Mouse (Mus musculus) cerebellum, adult 2 months (tissue): Measurements from ENCODE around the gene Arl6.

Experiments
- CTCF ChIP-seq: fragments of 200-500 bp; IDR thresholded peaks from 2 replicates; pipeline ENCODE4 v1.5.1; 2011; ENCODE audit warnings: low read depth, mild to moderate bottlenecking, control low read depth, low read length, moderate library complexity, borderline replicate concordance; ENCODE audit not compliant: insufficient read depth
- POLR2A ChIP-seq: fragments of 200-500 bp; IDR thresholded peaks from 2 replicates; pipeline ENCODE4 v1.6.1; 2011; ENCODE audit warnings: low read length, control low read depth, borderline replicate concordance; ENCODE audit not compliant: insufficient read depth

DNA sequence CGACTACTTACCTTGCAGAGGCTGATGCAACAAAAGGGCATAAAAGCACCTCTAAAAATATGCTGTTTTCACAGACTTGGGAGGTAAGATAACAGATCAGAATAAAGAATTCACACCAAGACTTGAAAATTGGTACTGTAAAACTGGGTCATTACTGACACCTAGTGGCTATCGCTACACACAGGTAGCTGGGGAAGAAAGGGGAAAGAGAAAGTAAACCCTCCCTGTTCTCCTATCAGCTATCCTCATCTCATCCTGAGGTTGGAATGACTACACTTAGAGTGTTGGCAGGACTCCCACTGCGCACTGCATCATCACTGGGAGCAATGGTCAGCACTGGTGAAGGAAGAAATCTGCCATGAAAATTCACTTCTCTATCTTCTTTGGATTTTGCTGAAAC lies 22.0 kb downstream of the Arl6 start:
- TF ChIP-seq CTCF, result no peak
- no peak for TF ChIP-seq POLR2A
